In the genomic region with DNA sequence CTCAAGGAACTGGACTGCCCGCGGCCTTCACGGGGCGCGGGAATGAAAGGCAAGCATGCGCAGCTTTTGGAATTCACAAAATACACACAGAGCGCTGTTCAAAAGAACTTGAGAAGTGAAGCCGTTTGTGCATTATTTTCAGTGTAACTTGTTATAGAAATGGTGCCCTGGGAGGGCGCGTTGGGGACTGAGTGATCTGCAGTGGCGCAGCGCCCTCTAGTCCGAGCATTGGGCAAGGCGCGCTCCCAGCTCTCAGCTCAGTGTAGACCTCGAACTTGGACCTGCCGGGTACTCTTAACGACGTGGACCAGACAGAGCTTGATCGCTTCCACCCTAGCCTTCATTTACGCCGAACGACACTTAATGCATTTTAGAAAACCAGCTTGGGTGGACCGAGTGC, we compare ENCODE assay signal across 8 mouse cellular contexts. TPM values are rescaled to one million over a fixed set of nuclear protein-coding genes. Genes with fewer than 3 reads are reported as not detected.
A peak's percentile ranks its signal among the peaks of the same experiment; 100 is the strongest.
DNase-seq lines count a peak whose midpoint lies in the region; ATAC-seq lines count a peak whose summit lies in the region.

No protein-coding gene starts in this region.

- ATAC-seq in forebrain, embryonic 15.5 days (replicated peaks), result peak; percentile 73
- peak; percentile 52; the same call in 1 of the 2 replicates for ATAC-seq in liver, embryonic 13.5 days (ENCODE audit: low read depth)
- peak; percentile 69 for ATAC-seq in neural tube, embryonic 14.5 days (ENCODE audit: low read depth)

- H3K27ac ChIP-seq in forebrain, embryonic 15.5 days (replicated peaks), result peak overlapping the region; percentile 81
- H3K27ac ChIP-seq in liver, embryonic 13.5 days, result no peak overlapping the region
- H3K27ac ChIP-seq in neural tube, embryonic 14.5 days (ENCODE audit: low read depth, low read length), result peak overlapping the region; percentile 85

- intact Hi-C loops in heart, postnatal 10 days (cut with DNase I), result loop anchor here (2.0 to 10.0 kb wide), 3 partner anchors 241 to 841 kb away; no protein-coding TSS in a partner anchor

- no peaks in the 10 kb centered on the region for H3K9me3 ChIP-seq in forebrain, embryonic 15.5 days
- no peaks in the 10 kb centered on the region for H3K9me3 ChIP-seq in liver, embryonic 13.5 days (replicated peaks)
- no peaks in the 10 kb centered on the region for H3K9me3 ChIP-seq in neural tube, embryonic 14.5 days (ENCODE audit: control insufficient read depth, low read length)

- peak; percentile 94 for DNase-seq in ES-CJ7 (ENCODE audit: low read depth, low spot score)
- peak; percentile 88 for DNase-seq in cerebellum, adult 11 months
- peak; percentile 89 to 90 for DNase-seq in heart, postnatal 10 days
- peak; percentile 93 to 95 for DNase-seq in kidney, postnatal 4 days
- no peak for DNase-seq in liver, embryonic 13.5 days
- DNase-seq in urinary bladder, postnatal 36 days (ENCODE audit: low spot score in 2 of 2), result peak; percentile 78 to 86

- peak overlapping the region; percentile 73 for H3K9ac ChIP-seq in forebrain, embryonic 15.5 days (replicated peaks)
- 0 out of 2 replicates have a peak overlapping the region, but pooled peaks have one; percentile 6 for H3K9ac ChIP-seq in liver, embryonic 13.5 days
- peak overlapping the region; percentile 61 for H3K9ac ChIP-seq in neural tube, embryonic 14.5 days (replicated peaks; ENCODE audit: low read depth, low read length)

- 0 out of 2 replicates have a peak, but pooled peaks cover 13% of the 10 kb centered on the region for H3K4me1 ChIP-seq in forebrain, embryonic 15.5 days
- no peaks in the 10 kb centered on the region for H3K4me1 ChIP-seq in liver, embryonic 13.5 days (replicated peaks)
- 0 out of 2 replicates have a peak, but pooled peaks cover 4% of the 10 kb centered on the region for H3K4me1 ChIP-seq in neural tube, embryonic 14.5 days (ENCODE audit: control insufficient read depth, insufficient read depth, low read length)

- H3K36me3 ChIP-seq in forebrain, embryonic 15.5 days, result no peaks in the 10 kb centered on the region
- no peaks in the 10 kb centered on the region for H3K36me3 ChIP-seq in liver, embryonic 13.5 days
- no peaks in the 10 kb centered on the region for H3K36me3 ChIP-seq in neural tube, embryonic 14.5 days (ENCODE audit: control insufficient read depth, insufficient read depth, low read length)

- H3K4me2 ChIP-seq in forebrain, embryonic 15.5 days (replicated peaks), result peak overlapping the region; percentile 95
- peak overlapping the region; percentile 61 for H3K4me2 ChIP-seq in liver, embryonic 13.5 days
- peak overlapping the region; percentile 67 for H3K4me2 ChIP-seq in neural tube, embryonic 14.5 days (ENCODE audit: low read depth, low read length)

- H3K27me3 ChIP-seq in forebrain, embryonic 15.5 days, result no peaks in the 10 kb centered on the region
- H3K27me3 ChIP-seq in liver, embryonic 13.5 days, result peaks cover 67% of the 10 kb centered on the region
- no peaks in the 10 kb centered on the region for H3K27me3 ChIP-seq in neural tube, embryonic 14.5 days (ENCODE audit: control insufficient read depth, insufficient read depth, low read length)

- H3K4me3 ChIP-seq in forebrain, embryonic 15.5 days, result peak overlapping the region; percentile 74
- H3K4me3 ChIP-seq in liver, embryonic 13.5 days (replicated peaks), result peak overlapping the region; percentile 58
- peak overlapping the region; percentile 72 for H3K4me3 ChIP-seq in neural tube, embryonic 14.5 days (ENCODE audit: low read depth, low read length)

- WGBS in forebrain, embryonic 15.5 days, result under 1% methylated on average over 24 of the region's 24 CpGs
- under 1% methylated on average over 24 of the region's 24 CpGs for WGBS in liver, embryonic 13.5 days (ENCODE audit: insufficient replicate concordance)
- 0% methylated on average over 24 of the region's 24 CpGs for WGBS in neural tube, embryonic 14.5 days

RNA-seq across cellular contexts. Expression of gene Fat1, which starts 0.5 kb away (rescaled TPM):
- polyA plus RNA-seq in forebrain, embryonic 15.5 days (2015; fragmentation: Nextera tagmentation; extraction: Ambion mirVana), result 7.7 and 8.7 TPM in 2 replicates
- 10 to 100 TPM; 35.8 to 44.0 TPM for total RNA-seq in heart, postnatal 10 days (2021)
- polyA plus RNA-seq in liver, embryonic 13.5 days (2015; fragmentation: Nextera tagmentation; extraction: Ambion mirVana), result 0.84 and 1.2 TPM in 2 replicates
- 25.8 and 26.3 TPM in 2 replicates for polyA plus RNA-seq in neural tube, embryonic 14.5 days (2014; fragmentation: Nextera tagmentation; extraction: Ambion mirVana)

Comparison
In these comparisons a context has a peak if more than half of its experiments do, and no peak if none do; other contexts are left out.
1. H3K9ac ChIP-seq: peak in every context shown above with its lines; median percentile 73 in forebrain, embryonic 15.5 days; 61 in neural tube, embryonic 14.5 days; 6 in liver, embryonic 13.5 days.